ENCODE assay signal across 8 mouse cellular contexts in genomic region chr4:117550140-117550851, GRCm38 (mm10). TPM values are rescaled to one million over a fixed set of nuclear protein-coding genes. Genes with fewer than 3 reads are reported as not detected.
DNase-seq lines count a peak whose midpoint lies in the region; ATAC-seq and TF ChIP-seq lines count a peak whose summit lies in the region.

TSS of gene Eri3 (plus strand) at chr4:117550365.

- H3K4me3 ChIP-seq in bone marrow, adult 2 months (replicated peaks; ENCODE audit: control insufficient read depth, low read depth, low read length): peak within 1 kb of the TSS; percentile 76
- H3K4me3 ChIP-seq in embryonic facial prominence, embryonic 15.5 days (replicated peaks): peak within 1 kb of the TSS; percentile 98
- H3K4me3 ChIP-seq in limb, embryonic 14.5 days (replicated peaks; ENCODE audit: low read length): peak within 1 kb of the TSS; percentile 86
- H3K4me3 ChIP-seq in midbrain, postnatal 0 days (ENCODE audit: low read depth, low read length): peak within 1 kb of the TSS; percentile 99

- peaks cover 5% of the 10 kb centered on the region; the same call in 1 of the 2 replicates for H3K36me3 ChIP-seq in embryonic facial prominence, embryonic 15.5 days
- H3K36me3 ChIP-seq in limb, embryonic 14.5 days (ENCODE audit: control insufficient read depth, insufficient read depth, low read length): no peaks in the 10 kb centered on the region
- no peaks in the 10 kb centered on the region for H3K36me3 ChIP-seq in midbrain, postnatal 0 days (ENCODE audit: insufficient read depth, low read length)

- H3K4me2 ChIP-seq in embryonic facial prominence, embryonic 15.5 days (replicated peaks): peak within 1 kb of the TSS; percentile 77
- peak within 1 kb of the TSS; percentile 77 for H3K4me2 ChIP-seq in limb, embryonic 14.5 days (replicated peaks; ENCODE audit: low read depth, low read length, severe bottlenecking)
- peak within 1 kb of the TSS; percentile 91 for H3K4me2 ChIP-seq in midbrain, postnatal 0 days (ENCODE audit: low read depth, low read length, poor library complexity, severe bottlenecking)

- H3K9ac ChIP-seq in embryonic facial prominence, embryonic 15.5 days: peak within 1 kb of the TSS; percentile 73
- peak within 1 kb of the TSS; percentile 77 for H3K9ac ChIP-seq in limb, embryonic 14.5 days (ENCODE audit: low read depth, low read length, severe bottlenecking)
- H3K9ac ChIP-seq in midbrain, postnatal 0 days (replicated peaks; ENCODE audit: low read length, poor library complexity, severe bottlenecking): peak within 1 kb of the TSS; percentile 91

- H3K4me1 ChIP-seq in bone marrow, adult 2 months (ENCODE audit: control insufficient read depth, insufficient read depth, low read length): no peaks in the 10 kb centered on the region
- H3K4me1 ChIP-seq in embryonic facial prominence, embryonic 15.5 days: peaks cover 16% of the 10 kb centered on the region
- peaks cover 9% of the 10 kb centered on the region for H3K4me1 ChIP-seq in limb, embryonic 14.5 days (ENCODE audit: control insufficient read depth, insufficient read depth, low read length)
- 0 out of 2 replicates have a peak, but pooled peaks cover 13% of the 10 kb centered on the region for H3K4me1 ChIP-seq in midbrain, postnatal 0 days (ENCODE audit: insufficient read depth, low read length)

- no peak within 1 kb of the TSS; the same call in 1 of the 2 replicates for H3K27ac ChIP-seq in bone marrow, adult 2 months (ENCODE audit: control insufficient read depth, insufficient read depth, low read depth, low read length, poor library complexity)
- peak within 1 kb of the TSS; percentile 85 for H3K27ac ChIP-seq in embryonic facial prominence, embryonic 15.5 days (replicated peaks)
- H3K27ac ChIP-seq in limb, embryonic 14.5 days (replicated peaks; ENCODE audit: low read depth, low read length): peak within 1 kb of the TSS; percentile 86
- H3K27ac ChIP-seq in midbrain, postnatal 0 days (ENCODE audit: low read depth, low read length): peak within 1 kb of the TSS; percentile 82

- TF ChIP-seq CTCF in bone marrow, adult 2 months (IDR thresholded peaks at IDR 0.05; ENCODE audit: control insufficient read depth, insufficient read depth, low read length): no peak
- no peak for TF ChIP-seq CTCF in midbrain, postnatal 0 days (IDR thresholded peaks at IDR 0.05)

- DNase-seq in 416B (ENCODE audit: low read depth): peak; percentile 98
- DNase-seq in heart, adult 8-10 months (ENCODE audit: low spot score): peak; percentile 98
- DNase-seq in kidney, adult 9 months: peak; percentile 99
- DNase-seq in limb, embryonic 14.5 days (ENCODE audit: low spot score): peak; percentile 99
- DNase-seq in midbrain, postnatal 0 days (ENCODE audit: low spot score): peak; percentile 99
- peak; percentile 92 for DNase-seq in spleen, postnatal 14 days (ENCODE audit: low spot score in 2 of 2)

- H3K9me3 ChIP-seq in embryonic facial prominence, embryonic 15.5 days (replicated peaks): no peaks in the 10 kb centered on the region
- H3K9me3 ChIP-seq in limb, embryonic 14.5 days (ENCODE audit: control insufficient read depth, low read length): no peaks in the 10 kb centered on the region
- H3K9me3 ChIP-seq in midbrain, postnatal 0 days (ENCODE audit: low read length): no peaks in the 10 kb centered on the region

- TF ChIP-seq POLR2A in bone marrow, adult 2 months (IDR thresholded peaks at IDR 0.05; ENCODE audit: borderline replicate concordance, control insufficient read depth, low read depth, low read length): peak; percentile 65; the same call in 1 of the 2 replicates
- 0 out of 2 replicates have a peak, but pooled peaks have one; percentile 10 for TF ChIP-seq POLR2A in limb, embryonic 14.5 days (IDR thresholded peaks at IDR 0.05; ENCODE audit: borderline replicate concordance, extremely low read depth, insufficient read depth, insufficient read length)

- peak; percentile 99 for ATAC-seq in embryonic facial prominence, embryonic 15.5 days (ENCODE audit: insufficient number of reproducible peaks, low FRiP score, low TSS enrichment, low read depth)
- peak; percentile 100 for ATAC-seq in limb, embryonic 14.5 days (ENCODE audit: low FRiP score, low read depth)
- ATAC-seq in midbrain, postnatal 0 days (ENCODE audit: low FRiP score): peak; percentile 99

- 1% methylated on average over 52 of the region's 53 CpGs for WGBS in bone marrow, adult 2 months
- under 1% methylated on average over 53 of the region's 53 CpGs for WGBS in embryonic facial prominence, embryonic 15.5 days
- WGBS in limb, embryonic 14.5 days: under 1% methylated on average over 44 of the region's 53 CpGs
- WGBS in midbrain, postnatal 0 days: under 1% methylated on average over 50 of the region's 53 CpGs

- H3K27me3 ChIP-seq in embryonic facial prominence, embryonic 15.5 days: no peaks in the 10 kb centered on the region
- no peaks in the 10 kb centered on the region for H3K27me3 ChIP-seq in limb, embryonic 14.5 days (ENCODE audit: control insufficient read depth, insufficient read depth, low read length)
- no peaks in the 10 kb centered on the region for H3K27me3 ChIP-seq in midbrain, postnatal 0 days (ENCODE audit: insufficient read depth, low read length)

RNA-seq across cellular contexts. Expression of gene Eri3, which starts in this region (rescaled TPM):
- 22.4 and 27.5 TPM in 2 replicates for polyA plus RNA-seq in bone marrow, adult 2 months (2011; ENCODE audit: insufficient read depth, insufficient read length, low replicate concordance, missing spikeins)
- 159 and 169 TPM in 2 replicates for polyA plus RNA-seq in embryonic facial prominence, embryonic 15.5 days (2015; fragmentation: Nextera tagmentation; extraction: Ambion mirVana)
- 100 to 1,000 TPM in 2 of 4 experiments, 10 to 100 TPM in 2; 85.6 to 111 (median 98.8) TPM for total RNA-seq in heart, adult 8-10 months (2022)
- polyA plus RNA-seq in limb, embryonic 14.5 days (2012; rRNA removed): 155 and 194 TPM in 2 replicates
- 190 and 191 TPM in 2 replicates for polyA plus RNA-seq in limb, embryonic 14.5 days (2014; fragmentation: Nextera tagmentation; extraction: Ambion mirVana)
- 275 and 291 TPM in 2 replicates for total RNA-seq in midbrain, postnatal 0 days (2014; rRNA removed)
- polyA plus RNA-seq in midbrain, postnatal 0 days (2015; fragmentation: Nextera tagmentation; extraction: Ambion mirVana): 323 and 326 TPM in 2 replicates
